Mouse (Mus musculus) stomach, postnatal 0 days (tissue): ENCODE results near the gene Fbxo8. TPM values are rescaled to one million over a fixed set of nuclear protein-coding genes. Genes with fewer than 3 reads are reported as not detected.

Experiments
- ATAC-seq: fragments of 200-750 bp; cut with Nextera tagmentation; 2 replicates; pipeline ENCODE4 v1.8.0; 2017; ENCODE audit not compliant: low FRiP score, low TSS enrichment
- DNase-seq: peaks from one replicate; pipeline ENCODE4 v3.0.0-alpha.2; 2016; ENCODE audit warnings: low spot score
- H3K27ac ChIP-seq: fragments of 300-500 bp; sonication (generic); replicated peaks from 2 replicates; pipeline ENCODE4 v1.5.1; 2014; ENCODE audit warnings: mild to moderate bottlenecking, control low read depth
- H3K27me3 ChIP-seq: fragments of 300-500 bp; sonication (generic); 2 replicates; pipeline ENCODE4 v1.6.1; 2014; ENCODE audit warnings: low read length; ENCODE audit not compliant: control insufficient read depth, insufficient read depth
- H3K36me3 ChIP-seq: fragments of 300-500 bp; sonication (generic); 2 replicates; pipeline ENCODE4 v1.6.1; 2014; ENCODE audit warnings: low read length, mixed read lengths; ENCODE audit not compliant: control insufficient read depth, insufficient read depth
- H3K4me1 ChIP-seq: fragments of 300-500 bp; sonication (generic); replicated peaks from 2 replicates; pipeline ENCODE4 v1.6.1; 2014; ENCODE audit warnings: antibody characterized with exemption; ENCODE audit not compliant: control insufficient read depth, insufficient read depth
- H3K4me2 ChIP-seq: fragments of 300-500 bp; sonication (generic); replicated peaks from 2 replicates; pipeline ENCODE4 v1.6.1; 2014; ENCODE audit warnings: low read depth, mild to moderate bottlenecking, control low read depth, moderate library complexity
- H3K4me3 ChIP-seq: fragments of 300-500 bp; sonication (generic); 2 replicates; pipeline ENCODE4 v1.5.1; 2014; ENCODE audit warnings: low read depth, low read length, control low read depth
- H3K9ac ChIP-seq: fragments of 300-500 bp; sonication (generic); 2 replicates; pipeline ENCODE4 v1.6.1; 2014; ENCODE audit warnings: mild to moderate bottlenecking, low read length, control low read depth, mixed read lengths
- H3K9me3 ChIP-seq: fragments of 300-500 bp; sonication (generic); 2 replicates; pipeline ENCODE4 v1.6.1; 2016; ENCODE audit warnings: low read length; ENCODE audit not compliant: control insufficient read depth
- CTCF ChIP-seq: IDR thresholded peaks from 2 replicates; pipeline ENCODE4 v1.5.1; 2016; ENCODE audit warnings: antibody characterized with exemption, low read depth, mild to moderate bottlenecking, moderate library complexity
- EP300 ChIP-seq: optimal IDR thresholded peaks from 2 replicates; pipeline ENCODE3; 2016; ENCODE audit warnings: antibody characterized with exemption
- WGBS: fragments of 180-500 bp; shearing (Covaris S2); extraction: QIAGEN DNeasy Blood & Tissue Kit; methylation state at CpG from one replicate; pipeline ENCODE4 v1.1.7; 2014; 5-methylcytosine and 5-hydroxymethylcytosine counted together
- polyA plus RNA-seq: library from polyadenylated mRNA; unstranded; fragments of >200 nt; fragmentation: Nextera tagmentation; extraction: Ambion mirVana; gene quantifications from 2 replicates; pipeline ENCODE4 v1.2.1, GENCODE M21; 2015

Fbxo8 gene
- polyA plus RNA-seq, 1 experiment from 2014 or later = 38.9 TPM

- Histone ChIP-seq H3K27me3 (no peaks in the 10 kb centered on the region), H3K9ac (no peak overlapping the region), H3K9me3 (no peaks in the 10 kb centered on the region), H3K36me3 (no peaks in the 10 kb centered on the region), H3K27ac (no peak overlapping the region), H3K4me1 (no peaks in the 10 kb centered on the region), H3K4me3 (no peak overlapping the region), H3K4me2 (no peak overlapping the region)
- 6% methylated on average over 5 of the region's 5 CpGs for WGBS
- TF ChIP-seq EP300 = no peak
- TF ChIP-seq CTCF = peak; percentile 86
- ATAC-seq = no peak; the same call in 1 of the 2 replicates
- peak; percentile 31 for DNase-seq
Measured at GRCm38 (mm10) chr8:56615005-56615404, 64.1 kb downstream of the Fbxo8 start.

GRCm38 (mm10) chr8:56616260-56616659 lies 65.4 kb downstream of the Fbxo8 start:
- ATAC-seq = no peak
- H3K9me3 ChIP-seq = no peaks in the 10 kb centered on the region
- H3K4me3 ChIP-seq = no peak overlapping the region
- no peak overlapping the region for H3K4me2 ChIP-seq
- TF ChIP-seq EP300 = no peak
- TF ChIP-seq CTCF = peak; percentile 76
- 43% methylated on average over 7 of the region's 7 CpGs for WGBS
- no peak overlapping the region for H3K9ac ChIP-seq
- no peak overlapping the region for H3K27ac ChIP-seq
- H3K36me3 ChIP-seq = no peaks in the 10 kb centered on the region
- no peaks in the 10 kb centered on the region for H3K27me3 ChIP-seq
- H3K4me1 ChIP-seq = no peaks in the 10 kb centered on the region
- peak; percentile 52 for DNase-seq

- H3K4me3 ChIP-seq = no peak overlapping the region
- no peak for DNase-seq
- H3K4me2 ChIP-seq = no peak overlapping the region
- ATAC-seq = no peak
- H3K36me3 ChIP-seq = no peaks in the 10 kb centered on the region
- TF ChIP-seq EP300 (no peak), CTCF (no peak)
- H3K4me1 ChIP-seq = no peaks in the 10 kb centered on the region
- H3K9ac ChIP-seq = no peak overlapping the region
- WGBS = 95% methylated on average over 6 of the region's 6 CpGs
- no peaks in the 10 kb centered on the region for H3K9me3 ChIP-seq
- no peaks in the 10 kb centered on the region for H3K27me3 ChIP-seq
- no peak overlapping the region for H3K27ac ChIP-seq
Measured at GRCm38 (mm10) chr8:56617271-56617670, 66.4 kb downstream of the Fbxo8 start.

- 31% methylated on average over 4 of the region's 4 CpGs for WGBS
- no peak for DNase-seq
Measured at GRCm38 (mm10) chr8:56619056-56619455, 68.2 kb downstream of the Fbxo8 start.

GRCm38 (mm10) chr8:56619571-56619970 lies 68.7 kb downstream of the Fbxo8 start:
- no peak overlapping the region for H3K9ac ChIP-seq

More at GRCm38 (mm10) chr8:56619056-56619455, 68.2 kb downstream of the Fbxo8 start:
- Histone ChIP-seq H3K4me3 (no peak overlapping the region), H3K4me1 (no peaks in the 10 kb centered on the region), H3K36me3 (no peaks in the 10 kb centered on the region), H3K9ac (no peak overlapping the region), H3K27ac (no peak overlapping the region), H3K4me2 (no peak overlapping the region), H3K27me3 (no peaks in the 10 kb centered on the region), H3K9me3 (no peaks in the 10 kb centered on the region)
- no peak for ATAC-seq
- TF ChIP-seq EP300 (no peak), CTCF (no peak)

GRCm38 (mm10) chr8:56620691-56621090 lies 69.8 kb downstream of the Fbxo8 start:
- no peaks in the 10 kb centered on the region for H3K27me3 ChIP-seq
- no peaks in the 10 kb centered on the region for H3K36me3 ChIP-seq
- no peak overlapping the region for H3K9ac ChIP-seq
- 31% methylated on average over 10 of the region's 10 CpGs for WGBS
- H3K4me1 ChIP-seq = no peaks in the 10 kb centered on the region
- H3K9me3 ChIP-seq = no peaks in the 10 kb centered on the region
- H3K27ac ChIP-seq = no peak overlapping the region
- H3K4me2 ChIP-seq = no peak overlapping the region
- no peak overlapping the region for H3K4me3 ChIP-seq
- no peak for ATAC-seq
- no peak for DNase-seq
- TF ChIP-seq EP300 (no peak), CTCF (no peak)

More at GRCm38 (mm10) chr8:56619571-56619970, 68.7 kb downstream of the Fbxo8 start:
- Histone ChIP-seq H3K4me3 (no peak overlapping the region), H3K4me2 (no peak overlapping the region), H3K36me3 (no peaks in the 10 kb centered on the region), H3K27ac (no peak overlapping the region), H3K4me1 (no peaks in the 10 kb centered on the region), H3K9me3 (no peaks in the 10 kb centered on the region), H3K27me3 (no peaks in the 10 kb centered on the region)
- ATAC-seq (no peak), DNase-seq (no peak)
- TF ChIP-seq EP300 (no peak), CTCF (no peak)
- 22% methylated on average over 9 of the region's 9 CpGs for WGBS
